Mouse (Mus musculus) heart, adult 11 months (tissue): Measurements from ENCODE around the gene Olfr160.

Experiments used
- DNase-seq: peaks from one replicate; pipeline ENCODE4 v3.0.0; 2022

The Olfr160 gene

DNA sequence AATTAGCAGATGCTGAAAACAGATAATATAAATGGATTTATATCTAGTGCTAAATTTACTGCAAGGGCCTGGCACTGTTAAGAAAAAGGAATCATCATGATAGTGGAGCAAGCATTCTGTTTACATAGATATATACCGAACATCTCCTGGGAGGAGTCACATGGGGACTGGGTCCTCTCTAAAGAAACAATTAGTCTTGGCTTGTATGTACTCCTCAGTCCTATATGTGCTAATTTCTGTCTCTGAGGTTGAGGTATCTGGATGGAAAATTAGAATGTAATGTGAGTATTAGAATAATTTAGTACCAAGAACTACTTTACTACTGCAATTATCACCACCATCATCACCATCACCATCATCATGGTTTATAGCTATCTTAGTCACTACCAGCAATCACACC lies at the start of gene Olfr160:
Olfr160 (minus strand) TSS at position 101 of the 400 bp plus-strand sequence.
- DNase-seq = no peak

DNA sequence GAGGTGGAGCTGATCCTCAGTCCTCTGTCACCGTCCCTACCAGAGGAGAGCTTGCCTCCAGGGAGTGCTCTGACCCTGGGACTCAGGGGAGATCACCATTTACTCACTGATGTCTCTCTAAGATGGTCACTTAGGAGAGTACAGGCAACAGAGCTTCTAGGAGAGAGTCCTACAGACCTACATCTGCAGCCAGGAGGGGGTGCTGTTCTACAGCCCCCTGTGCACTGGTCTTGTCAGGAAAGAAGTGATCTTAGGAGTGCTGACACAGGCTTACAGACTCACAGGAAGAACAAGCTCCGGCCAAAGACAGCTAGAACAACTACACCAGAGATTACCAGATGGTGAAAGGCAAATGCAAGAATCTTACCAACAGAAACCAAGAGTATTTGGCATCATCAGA lies 46.5 kb upstream of the Olfr160 start:
- DNase-seq = no peak

DNA sequence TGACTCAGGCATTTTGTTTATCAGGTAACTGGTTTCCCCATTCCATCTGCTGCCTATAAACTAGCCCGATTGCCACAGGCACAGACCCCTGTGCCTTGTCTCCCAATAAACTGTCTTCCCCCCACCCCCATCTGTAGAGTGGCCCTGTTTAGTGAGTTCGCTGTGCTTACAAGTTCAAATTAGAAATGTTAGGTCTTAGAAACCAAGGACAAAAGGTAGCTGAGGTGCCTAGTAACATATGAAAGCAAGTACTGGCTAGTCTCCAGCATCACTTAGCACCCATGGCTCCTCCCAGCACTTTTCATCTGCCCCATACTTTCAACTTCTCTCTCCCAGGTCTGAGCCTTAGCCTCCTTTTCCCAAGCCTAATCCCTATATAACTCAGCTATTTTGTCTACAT lies 45.7 kb upstream of the Olfr160 start:
- DNase-seq = no peak

DNA sequence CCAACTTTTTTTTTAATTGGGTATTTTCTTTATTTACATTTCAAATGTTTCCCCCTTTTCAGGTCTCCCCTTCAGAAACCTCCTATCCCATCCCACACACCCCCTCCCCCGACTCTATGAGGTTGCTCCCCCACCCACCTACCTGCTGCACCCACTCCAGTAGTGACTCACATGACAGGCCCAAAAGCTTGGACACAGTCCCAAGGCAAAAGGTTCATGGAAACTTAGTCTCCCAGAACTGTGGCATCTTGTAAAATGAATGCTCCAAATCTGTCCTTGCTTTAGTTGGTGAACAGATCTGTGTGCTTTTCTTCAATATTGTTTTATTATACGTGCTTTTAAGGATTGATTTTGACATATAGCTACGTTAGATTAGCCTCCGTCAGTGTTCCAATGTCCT lies 36.0 kb upstream of the Olfr160 start:
- no peak for DNase-seq

DNA sequence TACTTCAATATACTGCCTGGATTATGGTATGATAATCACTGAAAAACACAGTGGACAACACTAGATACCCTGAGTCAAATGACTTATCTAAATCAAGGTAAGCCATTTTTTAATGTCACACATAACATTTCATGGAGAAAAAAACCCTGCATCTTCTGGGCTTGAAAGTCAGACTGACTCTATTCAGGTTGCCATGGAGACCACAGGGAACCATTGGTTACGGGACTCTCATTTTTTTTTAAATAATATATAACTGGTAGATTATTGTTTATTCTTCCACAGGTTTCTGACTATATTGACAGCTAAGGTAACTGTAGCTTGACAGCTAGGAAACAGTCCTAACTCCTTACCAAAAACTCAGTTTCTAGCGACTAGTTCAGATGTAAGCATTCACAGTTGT lies 35.4 kb upstream of the Olfr160 start:
- no peak for DNase-seq

DNA sequence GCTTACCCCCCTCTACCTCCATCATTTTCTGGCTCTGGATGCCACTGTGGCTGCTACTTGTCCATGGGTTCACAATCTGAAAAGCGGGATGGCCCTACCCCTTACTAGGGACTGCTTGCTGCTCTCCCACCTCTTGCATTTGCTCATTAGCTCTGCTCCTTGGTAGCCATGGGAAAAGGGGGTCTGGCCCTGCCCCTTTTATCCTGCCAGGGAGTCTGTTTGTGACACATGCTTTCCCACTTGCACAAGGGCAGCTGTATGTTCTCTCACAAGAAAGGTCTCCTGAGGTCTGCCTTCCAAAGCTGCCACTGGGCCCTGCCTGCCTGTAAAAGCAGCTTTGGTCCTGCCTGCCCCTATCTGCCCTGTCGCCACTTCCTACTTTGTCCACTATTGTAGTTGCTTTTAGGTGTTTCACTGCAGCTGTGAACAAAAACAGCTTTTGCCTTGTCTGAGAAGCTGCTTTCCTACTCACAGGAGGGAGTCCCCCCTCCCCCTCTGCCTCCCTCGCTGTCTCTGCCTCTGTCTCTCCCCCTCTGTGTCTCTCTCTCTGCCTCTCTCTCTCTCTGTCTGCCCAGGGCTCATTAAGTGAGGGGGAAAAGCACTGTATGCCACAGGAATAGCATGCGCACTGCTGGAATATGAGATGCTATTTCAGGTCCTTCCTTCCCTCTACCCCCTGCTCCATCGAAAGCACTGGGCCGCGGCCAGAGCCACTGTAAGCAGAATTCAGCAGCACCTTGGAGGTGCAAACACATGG lies 34.4 kb upstream of the Olfr160 start:
- no peak for DNase-seq

DNA sequence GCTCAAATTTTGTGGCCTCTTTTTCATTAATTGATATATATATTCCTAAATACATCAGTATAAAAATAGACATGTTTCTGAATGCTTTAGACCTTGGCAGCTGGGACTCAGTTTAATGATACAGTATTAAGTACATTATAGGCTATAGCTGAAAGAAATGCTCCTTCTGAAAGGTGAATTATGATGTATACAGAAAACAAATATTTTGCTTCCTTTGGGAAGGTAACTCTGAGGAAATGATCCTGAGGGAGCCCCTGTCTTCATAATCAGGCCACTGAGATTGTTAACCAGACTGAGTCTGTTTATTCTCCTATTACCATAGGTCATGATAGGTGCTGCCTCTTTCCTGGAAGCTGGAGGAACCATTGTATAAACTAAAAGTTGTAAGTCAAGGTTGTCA lies 28.8 kb upstream of the Olfr160 start, which contains the start of gene Olfr874:
Olfr874 (plus strand) TSS at position 301 of the 400 bp plus-strand sequence.
- no peak for DNase-seq

DNA sequence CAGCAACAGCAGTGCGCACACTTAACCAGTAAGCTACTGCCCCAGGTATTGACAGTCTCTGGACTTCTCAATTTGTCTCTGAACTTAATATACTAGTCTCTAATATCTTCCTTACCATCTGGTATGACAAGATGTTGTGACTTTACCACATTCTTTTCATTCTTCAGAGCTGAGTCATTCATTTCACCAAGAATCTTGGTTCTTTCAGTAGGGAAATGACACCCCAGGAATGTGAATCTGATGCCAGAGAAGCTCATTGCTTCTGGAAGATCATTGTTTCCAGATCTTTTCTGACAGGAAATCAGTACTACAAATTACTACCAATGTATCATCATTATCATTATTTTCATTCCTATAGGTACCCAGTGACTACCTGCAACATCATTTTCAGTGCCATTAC lies 18.3 kb upstream of the Olfr160 start:
- no peak for DNase-seq

DNA sequence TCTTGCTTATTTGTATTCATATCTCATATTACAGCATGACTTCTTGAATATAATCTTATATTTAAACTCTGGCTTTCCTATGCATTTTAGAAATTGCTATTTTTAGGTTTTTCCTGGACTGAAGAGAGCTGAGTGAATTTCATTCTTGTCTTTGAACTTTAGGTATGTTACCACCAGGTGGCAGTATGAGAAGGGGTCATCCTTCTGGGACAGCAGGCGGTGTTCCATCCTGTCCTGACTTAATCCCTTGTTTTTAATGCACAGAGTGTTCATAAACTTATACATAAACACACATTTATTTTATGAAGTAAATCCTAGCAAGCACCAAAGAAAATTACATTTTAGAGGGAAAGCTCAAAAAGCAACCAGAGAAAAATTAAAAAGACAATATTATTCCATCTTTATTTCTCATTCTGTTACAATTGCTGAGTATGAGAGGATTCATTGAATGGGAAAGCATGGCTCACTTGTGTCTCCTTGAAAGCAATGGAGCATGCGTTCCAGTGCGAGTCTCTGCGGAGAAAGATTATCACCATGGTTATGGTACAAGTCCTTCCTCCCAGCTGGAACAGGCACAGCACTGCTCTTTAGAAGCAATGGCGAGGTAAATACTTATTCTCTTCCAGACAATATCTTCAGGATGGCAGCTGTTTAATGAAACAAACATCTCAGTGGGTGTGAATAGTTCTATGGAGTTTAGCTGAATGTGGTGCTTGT lies 25.9 kb downstream of the Olfr160 start:
- DNase-seq = no peak

DNA sequence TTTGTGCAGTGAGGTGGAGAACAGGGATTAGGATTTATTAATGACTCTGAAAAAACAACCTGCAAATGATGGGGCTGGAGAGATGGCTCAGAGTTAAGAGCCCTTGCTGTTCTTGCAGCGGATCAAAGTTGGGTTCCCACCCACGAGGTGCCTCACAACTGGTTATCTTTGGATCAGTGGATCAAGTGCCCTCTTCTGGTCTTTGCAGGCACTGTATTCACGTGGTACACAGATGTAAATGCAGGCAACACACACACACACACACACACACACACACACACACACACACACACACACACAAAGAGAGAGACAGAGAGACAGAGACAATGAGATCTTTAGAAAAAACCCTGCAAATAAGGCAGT lies 28.1 kb downstream of the Olfr160 start:
- no peak for DNase-seq

DNA sequence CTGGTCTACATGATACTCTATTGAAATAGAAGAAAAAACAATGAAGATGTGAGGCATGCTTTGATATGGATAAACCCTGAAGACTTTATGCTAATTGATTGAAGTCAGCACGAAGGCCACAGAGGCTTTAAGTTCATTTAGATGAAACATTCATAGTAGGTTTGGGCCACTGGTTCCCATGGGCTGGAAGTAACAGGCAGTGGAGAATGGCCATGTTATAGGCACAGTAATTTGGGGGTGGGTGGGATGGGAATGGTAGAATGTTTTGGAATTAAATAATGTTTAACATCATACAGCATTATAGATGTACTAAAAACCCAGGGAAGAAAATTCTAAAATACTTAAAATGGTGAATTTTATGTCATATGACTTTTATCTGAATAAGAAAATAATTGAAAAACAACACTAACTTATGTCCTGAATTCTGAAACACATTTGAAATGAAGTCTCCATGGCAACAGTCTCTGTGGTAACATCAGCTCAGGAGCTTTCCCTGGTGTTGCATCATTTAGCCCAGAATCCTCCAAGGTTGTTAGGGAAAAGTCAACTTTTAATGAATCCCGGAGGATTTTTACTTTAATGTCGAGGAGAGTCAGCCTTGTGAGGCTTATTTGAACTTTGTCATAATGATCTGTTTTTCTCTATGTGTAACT lies 28.6 kb downstream of the Olfr160 start:
- no peak for DNase-seq

DNA sequence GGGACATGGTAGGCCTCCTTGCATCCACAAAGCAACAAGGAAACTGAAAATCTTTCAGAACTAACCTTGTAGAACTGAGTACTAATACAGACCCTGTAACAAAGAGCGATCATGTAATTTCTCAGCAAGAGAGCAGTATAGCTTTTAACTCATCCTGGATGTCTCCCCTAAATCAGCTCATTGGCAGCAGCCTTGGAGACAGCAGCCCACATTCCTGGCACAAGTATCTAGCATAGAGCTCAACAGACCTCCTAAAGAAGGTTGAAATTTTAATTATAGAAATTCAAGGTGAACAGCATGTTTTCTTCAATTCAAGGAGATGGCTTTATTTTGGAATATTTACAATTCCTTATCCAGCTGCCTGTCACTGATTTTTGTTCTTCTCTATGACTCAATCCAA lies 34.9 kb downstream of the Olfr160 start:
- DNase-seq = peak; percentile 59

DNA sequence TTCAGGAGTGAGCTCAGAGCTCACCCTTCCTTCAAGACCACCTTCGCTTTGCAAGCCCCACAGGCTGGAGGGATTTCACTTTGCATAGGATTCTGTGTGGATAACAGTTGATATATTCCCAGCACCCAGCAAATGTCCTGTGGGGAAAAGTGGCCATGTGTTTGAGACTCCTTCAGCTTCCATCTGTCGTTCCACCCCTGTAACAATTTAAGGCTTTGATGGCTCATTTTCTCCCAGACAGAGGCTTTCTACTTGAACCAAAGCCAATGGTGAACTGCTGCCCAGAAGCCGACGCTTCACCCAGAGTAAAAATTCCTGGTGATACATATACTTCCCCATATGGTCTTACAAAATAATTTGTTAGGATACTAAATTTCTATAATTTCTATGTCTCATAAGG lies 40.8 kb downstream of the Olfr160 start:
- no peak for DNase-seq

DNA sequence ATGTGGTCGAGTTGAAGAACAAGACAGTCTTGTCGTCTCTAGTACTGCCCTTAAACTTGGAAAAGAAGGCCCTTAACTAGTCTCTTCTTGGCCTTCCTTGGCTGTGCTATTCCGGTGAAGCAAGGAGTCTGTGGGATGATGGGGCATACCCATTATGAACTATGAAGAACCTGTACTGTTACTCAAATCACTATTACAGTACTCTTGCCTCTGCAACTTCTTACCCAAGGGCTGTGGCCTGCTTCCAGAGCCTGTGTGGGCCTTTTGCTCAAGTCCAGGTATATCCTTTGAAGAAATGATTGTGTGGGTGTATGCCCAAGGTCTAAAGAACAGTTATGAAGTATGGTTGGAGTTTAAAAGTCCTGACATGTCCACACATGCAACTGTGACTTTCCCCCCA lies 45.8 kb downstream of the Olfr160 start:
- DNase-seq = no peak

DNA sequence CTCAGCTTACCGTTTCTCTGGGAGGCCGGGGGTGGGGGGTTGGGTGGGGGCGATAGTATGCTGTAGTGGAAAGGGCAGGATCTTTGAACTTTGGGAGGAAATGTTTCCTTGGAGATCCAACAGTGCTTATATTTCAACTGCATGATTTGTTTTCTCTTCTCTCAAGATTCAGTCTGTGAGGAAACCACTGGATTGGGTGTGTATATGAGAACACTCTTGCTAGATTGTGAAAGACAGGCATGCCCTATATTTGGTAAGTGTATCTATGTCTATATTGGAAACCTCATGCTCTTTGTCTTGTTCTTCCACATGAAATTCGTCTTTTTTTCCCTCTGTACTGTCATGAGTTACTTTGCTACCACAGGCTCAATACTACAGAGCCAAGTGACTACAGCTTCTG lies 46.4 kb downstream of the Olfr160 start:
- no peak for DNase-seq

DNA sequence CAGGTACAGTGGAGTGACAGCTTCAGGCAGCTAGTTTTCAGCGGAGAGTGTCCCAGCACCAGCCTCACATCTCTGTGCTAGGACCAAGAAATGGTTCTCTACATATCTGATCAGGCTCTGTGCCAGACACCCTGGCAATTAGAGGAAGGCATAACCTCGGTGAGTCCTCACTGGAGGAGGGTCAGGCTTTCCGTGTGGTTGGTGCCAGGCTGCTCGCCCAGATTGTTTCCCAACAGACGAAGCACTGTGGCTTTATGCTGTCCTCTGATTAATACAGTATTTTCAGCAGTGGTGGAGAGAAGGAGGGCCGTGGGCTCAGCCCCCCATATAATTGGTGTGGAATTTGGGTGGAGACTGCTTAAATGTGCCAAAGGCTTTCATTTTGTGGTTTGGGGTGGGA lies 46.9 kb downstream of the Olfr160 start, which contains the start of gene Panx3:
Panx3 (minus strand) TSS at position 121 of the 400 bp plus-strand sequence.
- DNase-seq = no peak

DNA sequence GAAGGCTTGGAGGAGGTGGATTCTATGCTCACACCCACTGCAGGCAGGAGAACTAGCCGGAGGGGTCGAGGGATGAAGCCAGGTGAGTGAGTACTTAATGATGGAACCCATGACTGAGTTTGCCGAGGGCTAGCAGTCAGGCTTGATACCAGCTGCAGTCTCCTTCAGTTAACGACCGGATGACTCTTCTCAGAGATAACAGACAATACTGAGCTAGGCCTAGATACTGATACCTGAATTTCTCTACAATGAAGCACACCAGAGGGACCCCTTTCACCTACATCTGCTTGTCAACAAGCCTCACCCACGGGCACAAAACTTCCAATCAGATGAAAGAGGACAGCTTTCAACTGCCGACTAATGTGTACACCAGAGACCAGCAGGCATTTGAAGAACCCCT lies 50.0 kb downstream of the Olfr160 start:
- DNase-seq = no peak

DNA sequence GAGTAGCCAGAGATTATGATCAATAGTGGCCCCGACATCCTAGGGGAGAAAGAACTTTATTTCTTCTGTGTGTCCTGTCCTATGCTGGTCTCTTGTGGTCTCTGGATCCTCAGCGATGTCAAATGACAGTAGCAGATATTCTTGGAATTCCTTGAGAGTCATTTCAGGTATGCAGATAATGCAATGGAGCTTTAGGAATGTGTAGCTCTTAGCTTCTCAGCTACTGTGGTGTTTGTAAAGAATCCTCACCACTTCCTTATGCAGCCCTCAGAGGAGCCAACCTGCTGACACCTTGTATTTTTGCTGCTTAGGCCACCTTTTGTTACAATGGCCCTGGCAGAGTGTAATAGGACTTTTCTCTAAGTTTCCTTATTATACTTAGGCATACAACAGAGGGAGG lies 51.4 kb downstream of the Olfr160 start:
- no peak for DNase-seq

DNA sequence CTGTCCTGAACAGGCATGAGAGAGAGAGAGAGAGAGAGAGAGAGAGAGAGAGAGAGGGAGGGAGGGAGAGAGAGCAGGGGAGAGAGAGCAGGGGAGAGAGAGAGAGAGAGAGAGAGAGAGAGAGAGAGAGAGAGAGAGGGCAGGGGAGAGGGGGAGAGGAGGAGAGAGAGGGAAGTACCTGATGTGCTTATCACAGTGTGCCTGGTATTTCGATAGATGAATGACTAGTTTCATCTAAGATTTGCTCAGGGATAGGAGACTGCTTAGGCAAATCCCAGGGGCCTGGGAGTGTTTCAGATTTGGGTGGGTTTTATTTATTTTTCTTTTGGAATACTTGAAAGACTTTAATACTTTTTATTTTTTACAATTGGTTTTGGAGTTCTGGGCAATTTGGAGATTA lies 52.8 kb downstream of the Olfr160 start:
- DNase-seq = no peak

DNA sequence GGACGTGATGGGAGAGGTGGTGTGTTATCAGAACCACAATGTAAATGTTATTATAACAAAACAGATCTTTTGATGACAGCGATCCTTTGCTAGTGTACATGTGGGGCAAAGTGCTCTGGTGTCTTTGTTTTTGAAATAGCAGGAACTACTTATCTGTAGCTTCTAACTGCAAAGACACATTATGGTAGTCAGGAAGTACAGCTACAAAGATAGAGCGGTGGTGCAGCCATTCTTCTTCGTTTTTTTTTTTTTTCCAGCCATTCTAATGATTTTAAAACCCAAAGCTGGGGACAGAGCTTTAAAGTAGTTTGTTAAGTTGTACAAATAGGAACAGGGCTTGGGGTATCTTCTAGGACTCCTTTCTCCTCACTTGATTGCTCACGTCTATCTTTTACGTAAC lies 56.6 kb downstream of the Olfr160 start:
- DNase-seq = no peak
